32 mouse cellular contexts compared by ENCODE assay signal in genomic region chr8:11618063-11618462, GRCm38 (mm10). TPM values are rescaled to one million over a fixed set of nuclear protein-coding genes. Genes with fewer than 3 reads are reported as not detected.
DNase-seq lines count a peak whose midpoint lies in the region; ATAC-seq and TF ChIP-seq lines count a peak whose summit lies in the region.
"Had no signal": no experiment of that assay in that cellular context is flagged by ENCODE, and none has a peak within 500 bp of the region (broad histone marks: within the 10 kb centered on the region; RNA-seq: fewer than 3 reads in every experiment).

No protein-coding gene starts in this region.

- H3K9me3 ChIP-seq in forebrain, embryonic 14.5 days (replicated peaks; ENCODE audit: control insufficient read depth, low read length), result no peaks in the 10 kb centered on the region
- H3K9me3 ChIP-seq in forebrain, embryonic 13.5 days (replicated peaks), result no peaks in the 10 kb centered on the region
- no peaks in the 10 kb centered on the region for H3K9me3 ChIP-seq in forebrain, postnatal 0 days (ENCODE audit: low read length)
- H3K9me3 ChIP-seq: embryonic facial prominence, embryonic 10.5 days; embryonic facial prominence, embryonic 13.5 days; G1E; heart, embryonic 10.5 days; heart, embryonic 13.5 days had no signal

- H3K27me3 ChIP-seq in forebrain, embryonic 14.5 days (replicated peaks; ENCODE audit: control insufficient read depth, insufficient read depth, low read length), result no peaks in the 10 kb centered on the region
- H3K27me3 ChIP-seq in forebrain, embryonic 13.5 days, result no peaks in the 10 kb centered on the region
- no peaks in the 10 kb centered on the region for H3K27me3 ChIP-seq in forebrain, postnatal 0 days (ENCODE audit: insufficient read depth, low read length)
- H3K27me3 ChIP-seq: CH12.LX; embryonic facial prominence, embryonic 13.5 days; heart, embryonic 13.5 days; Patski had no signal

- TF ChIP-seq CTCF in forebrain, postnatal 0 days (IDR thresholded peaks at IDR 0.05; ENCODE audit: low read depth), result no peak

- no peak for DNase-seq in forebrain, embryonic 14.5 days (ENCODE audit: low spot score)
- peak; percentile 19 to 49 for DNase-seq in layer of hippocampus, adult 18-20 months (ENCODE audit: low spot score in 2 of 2)
- no peak for DNase-seq in layer of hippocampus, postnatal 25 days (ENCODE audit: extremely low spot score in 1 of 2, low spot score in 1 of 2)
- DNase-seq in brain, adult 2 months (ENCODE audit: low read depth, low spot score), result peak; percentile 42
- DNase-seq in forebrain, postnatal 0 days, result no peak
- no peak for DNase-seq in thymus, postnatal 0 days (ENCODE audit: low spot score)
- DNase-seq: adrenal gland, postnatal 10 days; adrenal gland, postnatal 36 days; B cell, adult 2 months; cerebellum, adult 11 months; cerebellum, adult 2 months; cerebellum, adult 9-11 months; cerebellum, postnatal 36 days; embryo, embryonic 11 days; gastrocnemius, postnatal 10 days; gastrocnemius, postnatal 36 days; heart, adult 2 months; heart, postnatal 14 days; heart, postnatal 4 days had no signal

- H3K9ac ChIP-seq in forebrain, embryonic 14.5 days (ENCODE audit: low read length), result no peak overlapping the region
- no peak overlapping the region for H3K9ac ChIP-seq in forebrain, embryonic 13.5 days
- no peak overlapping the region for H3K9ac ChIP-seq in forebrain, postnatal 0 days
- H3K9ac ChIP-seq: embryonic facial prominence, embryonic 13.5 days; heart, embryonic 13.5 days; hindbrain, embryonic 14.5 days had no signal

- peaks cover 81% of the 10 kb centered on the region for H3K36me3 ChIP-seq in forebrain, embryonic 14.5 days (ENCODE audit: control insufficient read depth, insufficient read depth, low read length)
- H3K36me3 ChIP-seq in forebrain, embryonic 13.5 days (ENCODE audit: poor library complexity, severe bottlenecking), result peaks cover 88% of the 10 kb centered on the region
- H3K36me3 ChIP-seq in forebrain, postnatal 0 days (ENCODE audit: insufficient read depth), result peaks cover 61% of the 10 kb centered on the region

- no peaks in the 10 kb centered on the region for H3K4me1 ChIP-seq in forebrain, embryonic 14.5 days (ENCODE audit: control insufficient read depth, insufficient read depth, low read length)
- no peaks in the 10 kb centered on the region for H3K4me1 ChIP-seq in forebrain, embryonic 13.5 days
- no peaks in the 10 kb centered on the region for H3K4me1 ChIP-seq in forebrain, postnatal 0 days (ENCODE audit: insufficient read depth)
- H3K4me1 ChIP-seq: embryonic facial prominence, embryonic 10.5 days; embryonic facial prominence, embryonic 13.5 days; heart, embryonic 10.5 days had no signal

- peak; percentile 34; the same call in 1 of the 2 replicates for ATAC-seq in forebrain, embryonic 14.5 days
- no peak for ATAC-seq in forebrain, embryonic 13.5 days
- ATAC-seq in forebrain, postnatal 0 days, result peak; percentile 88
- ATAC-seq: hindbrain, postnatal 0 days; inflammation-experienced regulatory T-cells, adult 6 months; intestine, embryonic 16.5 days; Patski had no signal

- H3K4me2 ChIP-seq in forebrain, embryonic 14.5 days (ENCODE audit: low read length), result no peak overlapping the region
- H3K4me2 ChIP-seq in forebrain, embryonic 13.5 days, result no peak overlapping the region
- H3K4me2 ChIP-seq in forebrain, postnatal 0 days (ENCODE audit: low read depth), result no peak overlapping the region
- H3K4me2 ChIP-seq: embryonic facial prominence, embryonic 13.5 days; heart, embryonic 13.5 days; hindbrain, embryonic 14.5 days had no signal

- H3K27ac ChIP-seq in forebrain, embryonic 14.5 days (ENCODE audit: low read depth, low read length), result no peak overlapping the region
- no peak overlapping the region for H3K27ac ChIP-seq in forebrain, embryonic 13.5 days
- H3K27ac ChIP-seq in forebrain, postnatal 0 days (ENCODE audit: low read depth, low read length), result no peak overlapping the region
- H3K27ac ChIP-seq: embryonic facial prominence, embryonic 10.5 days; embryonic facial prominence, embryonic 13.5 days; heart, adult 2 months; heart, embryonic 10.5 days; heart, embryonic 13.5 days; hindbrain, embryonic 14.5 days; hindbrain, postnatal 0 days had no signal

- WGBS in forebrain, embryonic 14.5 days, result 81% methylated on average over 2 of the region's 2 CpGs
- 75% methylated on average over 2 of the region's 2 CpGs for WGBS in forebrain, embryonic 13.5 days
- WGBS in forebrain, postnatal 0 days, result 68% methylated on average over 2 of the region's 2 CpGs

- no peak overlapping the region for H3K4me3 ChIP-seq in forebrain, embryonic 14.5 days (ENCODE audit: low read depth, low read length)
- H3K4me3 ChIP-seq in forebrain, embryonic 13.5 days, result no peak overlapping the region
- no peak overlapping the region for H3K4me3 ChIP-seq in forebrain, postnatal 0 days (ENCODE audit: low read depth, low read length)
- H3K4me3 ChIP-seq: embryonic facial prominence, embryonic 10.5 days; embryonic facial prominence, embryonic 13.5 days; erythroblast, embryonic 14.5 days; heart, adult 2 months; heart, embryonic 10.5 days; heart, embryonic 13.5 days had no signal

RNA-seq across cellular contexts. Expression of gene Ankrd10, which starts 17.5 kb away (rescaled TPM):
- polyA plus RNA-seq in forebrain, embryonic 14.5 days (2014; fragmentation: Nextera tagmentation; extraction: Ambion mirVana), result 98.8 and 118 TPM in 2 replicates
- 113 and 117 TPM in 2 replicates for polyA plus RNA-seq in forebrain, embryonic 13.5 days (2015; fragmentation: Nextera tagmentation; extraction: Ambion mirVana)
- total RNA-seq in layer of hippocampus, adult 18-20 months (2021), result 10 to 100 TPM; 58.0 to 60.6 TPM
- 10 to 100 TPM; 55.3 to 67.2 TPM for total RNA-seq in layer of hippocampus, postnatal 25 days (2021)
- total RNA-seq in forebrain, postnatal 0 days (2014; rRNA removed), result 123 and 141 TPM in 2 replicates
- polyA plus RNA-seq in forebrain, postnatal 0 days (2015; fragmentation: Nextera tagmentation; extraction: Ambion mirVana), result 79.6 and 89.2 TPM in 2 replicates
- polyA plus RNA-seq in thymus, postnatal 0 days (2015; fragmentation: Nextera tagmentation; extraction: Ambion mirVana), result 105 and 110 TPM in 2 replicates

Comparison
In these comparisons a context has a peak if more than half of its experiments do, and no peak if none do; other contexts are left out.
1. DNase-seq: peak in layer of hippocampus, adult 18-20 months (2 of 2) and brain, adult 2 months (single experiment); none in forebrain, embryonic 14.5 days (single experiment), layer of hippocampus, postnatal 25 days (0 of 2), forebrain, postnatal 0 days (single experiment) and thymus, postnatal 0 days (single experiment).